Mouse (Mus musculus) ES-CJ7 (cell line): Measurements from ENCODE around the gene Vwa5a.
A peak's percentile ranks its signal among the peaks of the same experiment; 100 is the strongest.

Experiments
- DNase-seq: peaks from one replicate; pipeline ENCODE4 v3.0.0; 2011; ENCODE audit warnings: low read depth, low spot score

Gene Vwa5a

GRCm38 (mm10) chr9:38718102-38718501 is at the start of gene Vwa5a:
Vwa5a (plus strand) TSS chr9:38718268.
- DNase-seq: peak; percentile 49

- no peak for DNase-seq
Observed at GRCm38 (mm10) chr9:38672887-38673286, 45.2 kb upstream of the Vwa5a start.

- DNase-seq: no peak
Observed at GRCm38 (mm10) chr9:38674501-38674900, 43.6 kb upstream of the Vwa5a start, which contains the start of gene Olfr918. Olfr918 (minus strand) TSS chr9:38674601.

GRCm38 (mm10) chr9:38718927-38719441 is 916 bp downstream of the Vwa5a start:
- peak; percentile 33 for DNase-seq

GRCm38 (mm10) chr9:38724044-38724443 is 6.0 kb downstream of the Vwa5a start:
- no peak for DNase-seq

- no peak for DNase-seq
Observed at GRCm38 (mm10) chr9:38728218-38728617, 10.2 kb downstream of the Vwa5a start.

GRCm38 (mm10) chr9:38741408-38741807 is 23.3 kb downstream of the Vwa5a start:
- no peak for DNase-seq

GRCm38 (mm10) chr9:38744619-38745315 is 26.7 kb downstream of the Vwa5a start:
- no peak for DNase-seq

GRCm38 (mm10) chr9:38751999-38752398 is 33.9 kb downstream of the Vwa5a start, which contains the start of gene Olfr920:
Olfr920 (plus strand) TSS chr9:38752299.
- no peak for DNase-seq

GRCm38 (mm10) chr9:38772768-38773167 is 54.7 kb downstream of the Vwa5a start, which contains the start of gene Olfr921:
Olfr921 (plus strand) TSS chr9:38773068.
- DNase-seq: no peak

- no peak for DNase-seq
Observed at GRCm38 (mm10) chr9:38792689-38793088, 74.6 kb downstream of the Vwa5a start.
